Mouse (Mus musculus) fat pad, adult 2 months (tissue): ENCODE data around the gene Ilf3.
A peak's percentile ranks its signal among the peaks of the same experiment; 100 is the strongest.

Experiments used
- DNase-seq: peaks from one replicate; pipeline ENCODE4 v3.0.0-alpha.2; 2011; ENCODE audit warnings: low read depth, low spot score; ENCODE audit errors: extremely low read depth

Ilf3 gene

DNA sequence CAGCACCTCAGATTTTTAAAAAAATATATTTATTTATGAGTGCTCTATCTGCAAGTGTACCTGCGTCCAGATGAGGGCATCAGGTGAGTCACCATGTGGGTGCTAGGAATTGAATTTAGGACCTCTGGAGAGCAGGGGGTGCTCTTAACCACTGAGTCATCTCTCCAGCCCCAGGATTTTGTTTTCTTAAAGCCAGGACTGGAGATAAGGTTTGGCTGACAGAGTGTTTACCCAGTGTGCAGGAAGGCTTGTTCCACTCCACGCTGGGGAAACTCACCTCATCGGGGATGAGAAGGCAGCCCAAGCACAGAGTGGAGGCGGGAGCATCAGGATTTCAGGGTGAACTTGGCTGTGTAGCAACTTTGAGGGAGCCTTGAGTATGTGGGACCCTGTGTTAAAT, 27.3 kb upstream of the Ilf3 start:
- no peak for DNase-seq

- DNase-seq, result no peak
These were observed 20.9 kb upstream of the Ilf3 start for GRCm38 (mm10) chr9:21346627-21347365.

DNA sequence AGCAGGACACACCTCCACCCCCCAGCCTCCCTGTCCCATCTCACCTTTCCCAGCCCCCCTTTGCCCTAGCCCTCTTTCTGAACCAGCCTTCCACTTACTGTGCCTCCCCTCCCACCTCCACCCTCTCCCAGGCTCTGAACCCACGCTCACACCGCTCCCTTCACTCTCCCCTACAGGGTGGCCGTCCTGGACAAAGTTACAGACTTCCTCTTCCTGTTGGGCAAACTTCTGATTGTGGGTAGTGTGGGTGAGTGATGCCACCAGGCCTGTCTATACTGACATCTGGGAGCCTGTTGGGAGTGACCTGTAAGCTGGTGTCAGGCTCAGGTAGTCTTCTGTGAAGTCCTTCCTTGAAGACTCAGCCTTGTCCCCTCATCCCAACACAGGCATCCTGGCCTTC, 19.5 kb upstream of the Ilf3 start:
- no peak for DNase-seq

GRCm38 (mm10) chr9:21351178-21351577, 16.5 kb upstream of the Ilf3 start:
- peak; percentile 92 for DNase-seq

GRCm38 (mm10) chr9:21351702-21352377, 15.8 kb upstream of the Ilf3 start:
- no peak for DNase-seq

GRCm38 (mm10) chr9:21352463-21353372, 15.0 kb upstream of the Ilf3 start:
- no peak for DNase-seq

DNA sequence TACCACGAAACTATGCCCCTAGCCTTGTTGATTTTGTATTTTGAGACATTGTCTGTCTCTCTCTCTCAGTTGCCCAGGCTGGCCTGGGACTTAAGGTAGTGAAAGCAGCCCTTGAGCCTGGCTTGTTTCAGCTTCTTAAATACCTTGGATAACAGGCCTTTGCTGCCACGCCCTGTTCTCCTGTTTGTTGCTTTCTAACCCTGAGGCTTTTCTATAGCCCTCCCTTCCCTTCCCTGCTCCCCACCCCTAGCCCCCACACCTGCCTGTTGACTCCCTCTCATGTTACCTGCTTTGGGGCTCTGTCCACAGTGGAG, 14.3 kb upstream of the Ilf3 start:
- no peak for DNase-seq

GRCm38 (mm10) chr9:21354796-21355195, 12.9 kb upstream of the Ilf3 start:
- DNase-seq, result no peak

- no peak for DNase-seq
These were observed 10.5 kb upstream of the Ilf3 start for GRCm38 (mm10) chr9:21356981-21357718.

DNA sequence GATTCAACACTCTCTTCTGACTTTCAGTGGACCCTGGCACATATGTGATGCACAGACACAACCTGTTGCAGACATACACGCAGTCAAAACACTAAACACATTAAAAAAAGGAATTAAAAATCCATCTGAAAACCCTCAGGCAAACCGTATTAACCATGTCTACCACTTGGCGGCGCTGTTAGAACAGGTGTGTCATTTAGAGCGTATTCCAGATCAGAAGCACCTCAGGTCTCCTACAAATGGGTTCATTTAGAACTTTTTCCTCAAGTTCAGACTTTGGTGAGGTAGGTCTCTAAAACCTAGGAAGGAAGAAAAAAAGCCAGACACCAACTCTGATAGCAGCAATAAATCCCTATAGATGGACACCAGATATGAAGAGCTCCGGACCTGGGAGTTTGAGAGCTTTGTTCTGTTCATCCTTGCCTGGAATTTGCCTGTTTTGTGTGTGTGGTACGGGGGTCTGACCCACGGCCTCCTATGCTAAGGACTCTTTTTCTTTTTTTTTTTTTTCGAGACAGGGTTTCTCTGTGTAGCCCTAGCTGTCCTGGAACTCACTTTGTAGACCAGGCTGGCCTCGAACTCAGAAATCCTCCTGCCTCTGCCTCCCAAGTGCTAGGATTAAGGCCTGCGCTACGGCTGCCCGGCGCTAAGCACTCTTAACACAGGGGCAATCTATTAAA, 990 bp upstream of the Ilf3 start:
- DNase-seq, result no peak

DNA sequence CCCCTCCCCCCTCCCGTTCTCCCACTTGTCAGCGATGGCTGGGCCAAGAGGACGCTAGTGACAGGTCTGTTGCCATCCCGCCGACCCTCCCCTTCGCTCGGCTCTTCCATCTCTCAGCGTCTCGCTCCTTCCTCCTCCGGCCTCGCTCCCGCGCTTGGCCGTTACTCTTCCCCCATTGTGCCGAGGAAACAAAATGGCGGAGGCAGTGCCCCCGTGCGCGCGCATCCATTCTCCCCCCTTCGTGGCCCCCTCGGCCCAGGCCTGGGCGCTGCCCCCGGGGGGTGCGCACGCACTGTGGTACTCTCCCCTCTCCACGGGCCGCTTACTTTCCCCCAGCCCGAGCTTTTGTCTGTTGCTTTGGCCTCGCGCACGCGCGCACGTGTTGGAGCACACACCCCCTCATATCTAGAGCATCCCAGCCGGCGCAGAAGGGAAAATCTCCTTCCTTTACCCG, 487 bp downstream of the Ilf3 start:
- DNase-seq, result no peak

DNA sequence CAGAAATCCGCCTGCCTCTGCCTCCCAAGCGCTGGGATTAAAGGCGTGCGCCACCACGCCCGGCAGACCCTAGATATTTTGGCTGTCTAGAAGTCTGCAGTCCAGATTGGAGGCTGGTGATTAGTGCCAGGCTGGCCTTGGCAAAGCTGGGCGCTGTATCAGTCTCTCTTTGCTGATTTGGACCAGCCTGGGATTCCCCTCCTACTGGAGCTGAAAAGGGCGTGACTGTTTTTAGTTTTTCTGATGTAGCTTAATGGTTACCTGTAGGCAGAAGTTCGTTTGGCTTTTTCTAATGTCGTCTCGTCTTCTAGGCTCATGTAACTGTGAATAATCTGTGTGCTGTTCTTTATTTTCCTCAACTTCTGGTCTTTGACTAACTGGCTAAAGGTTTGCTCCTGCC, 1.4 kb downstream of the Ilf3 start:
- no peak for DNase-seq

DNA sequence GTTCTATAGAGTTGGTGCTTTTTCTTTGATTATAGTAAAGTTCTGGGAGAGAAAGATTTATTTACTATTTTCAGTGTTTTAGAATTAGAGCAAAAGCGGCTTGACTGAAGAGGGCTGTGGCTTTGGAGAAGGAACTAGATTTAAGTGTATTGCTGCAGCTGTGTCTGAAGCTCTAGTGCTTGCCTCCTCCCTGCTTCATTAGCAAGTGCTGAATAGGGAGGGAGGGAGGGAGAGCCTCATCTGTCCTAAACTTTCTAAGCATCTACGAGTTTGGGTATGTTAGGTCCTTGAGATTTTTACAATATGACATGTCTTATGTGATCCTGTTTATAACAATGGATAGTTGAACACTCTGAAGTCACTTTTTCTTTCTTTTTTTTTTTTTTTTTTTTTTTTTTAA, 3.2 kb downstream of the Ilf3 start:
- no peak for DNase-seq

DNA sequence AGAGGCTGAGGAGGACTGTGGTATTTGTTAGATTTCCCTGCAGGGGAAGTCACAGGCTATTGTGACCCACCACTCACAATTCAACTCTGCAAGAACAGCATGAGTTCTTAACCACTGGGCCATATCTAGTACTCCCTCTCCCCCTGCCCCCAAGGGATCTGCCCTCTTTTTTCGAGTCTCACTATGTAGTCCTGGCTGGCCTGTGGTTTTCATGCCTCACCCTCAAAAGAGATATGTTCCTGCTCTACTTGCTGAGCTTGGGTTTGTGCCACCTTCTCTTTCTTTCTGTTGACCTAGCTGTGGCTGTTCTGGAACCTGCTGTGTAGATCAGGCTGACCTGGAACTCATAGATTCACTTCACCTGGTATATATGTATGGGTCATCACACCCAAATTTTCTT, 4.8 kb downstream of the Ilf3 start:
- no peak for DNase-seq

- no peak for DNase-seq
These were observed 11.5 kb downstream of the Ilf3 start for GRCm38 (mm10) chr9:21379195-21379594.

DNA sequence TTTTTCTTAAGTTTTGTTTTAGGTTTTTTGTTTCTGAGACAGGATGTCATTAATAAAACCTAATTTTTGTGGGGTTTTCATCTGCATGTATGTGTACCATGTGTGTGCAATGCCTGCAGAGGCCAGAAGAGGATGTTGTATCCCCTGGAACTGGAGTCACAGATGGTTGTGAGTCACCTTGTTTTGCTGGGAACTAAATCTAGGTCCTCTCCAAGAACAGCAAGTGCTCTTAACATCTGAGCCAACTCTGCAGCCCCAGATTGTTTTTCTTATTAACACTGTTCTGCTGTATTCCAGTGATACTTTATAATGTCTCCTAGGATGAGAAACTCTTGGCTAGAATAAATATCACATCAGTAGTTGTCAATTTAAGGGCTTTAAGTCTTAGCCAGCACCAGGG, 13.2 kb downstream of the Ilf3 start:
- no peak for DNase-seq

GRCm38 (mm10) chr9:21383966-21384365, 16.3 kb downstream of the Ilf3 start:
- DNase-seq, result no peak

DNA sequence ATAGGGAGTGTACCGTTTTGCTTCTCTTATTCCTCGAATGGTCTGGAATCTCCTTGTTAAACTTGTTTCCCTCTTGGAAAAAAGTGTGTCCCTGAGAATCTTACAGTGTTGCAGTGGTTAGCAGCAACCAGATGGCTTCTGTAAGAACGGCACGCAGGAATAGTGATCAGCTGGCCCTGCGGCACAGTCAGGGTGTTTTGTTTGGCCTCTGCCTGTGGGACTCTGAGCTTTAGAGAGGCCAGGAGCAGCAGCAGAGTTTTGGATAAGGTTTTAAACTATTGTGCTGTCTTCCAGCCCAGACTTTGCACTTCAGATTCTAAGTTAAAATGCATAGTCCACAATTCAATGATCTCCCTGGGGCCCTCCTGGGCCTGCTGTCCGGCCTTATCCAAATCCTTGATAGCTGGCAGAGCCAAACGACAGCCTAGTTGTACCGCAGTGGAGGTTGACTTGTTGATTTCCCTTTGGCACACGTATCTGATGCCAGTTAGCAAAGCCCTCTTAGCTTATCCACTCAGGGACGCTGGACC, 25.0 kb downstream of the Ilf3 start:
- DNase-seq, result no peak

DNA sequence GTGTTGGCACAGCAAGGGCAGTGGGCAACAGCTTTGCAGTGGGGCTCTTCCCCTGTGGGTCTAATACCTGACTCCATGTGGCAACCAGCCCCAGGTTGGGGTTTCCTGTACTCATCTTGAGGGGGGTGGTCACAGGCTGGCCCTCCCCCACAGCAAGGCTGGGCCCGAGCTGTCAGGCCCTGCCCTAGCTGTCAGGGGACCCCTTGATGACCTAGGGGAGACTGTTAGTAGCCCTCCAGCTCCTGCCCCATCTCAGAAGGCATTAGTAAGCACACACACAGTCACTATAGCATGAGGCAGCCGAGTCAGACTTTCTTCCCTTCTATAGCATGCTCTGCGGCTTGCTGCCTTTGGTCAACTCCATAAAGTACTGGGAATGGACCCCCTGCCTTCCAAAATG, 28.0 kb downstream of the Ilf3 start:
- no peak for DNase-seq

DNA sequence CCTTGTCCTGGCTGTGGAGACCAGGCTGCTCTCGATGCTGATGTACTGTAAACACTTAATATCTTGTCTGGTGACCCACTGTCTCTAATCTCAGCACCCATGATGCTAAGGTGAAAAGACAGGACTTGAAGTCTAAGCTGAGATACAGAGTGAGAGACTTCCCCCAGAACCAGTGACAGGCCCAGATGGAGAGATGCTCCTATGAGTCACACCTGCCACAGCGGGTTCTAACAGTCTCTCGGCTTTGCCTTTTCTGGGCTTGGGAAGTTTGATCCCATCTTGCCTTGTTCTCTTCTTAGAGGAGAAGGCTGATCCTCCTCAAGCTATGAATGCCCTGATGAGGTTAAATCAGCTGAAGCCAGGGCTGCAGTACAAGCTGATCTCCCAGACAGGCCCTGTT, 29.5 kb downstream of the Ilf3 start:
- DNase-seq, result no peak
